Mouse (Mus musculus) MEL (cell line): ENCODE data around the gene Cadps. TPM values are rescaled to one million over a fixed set of nuclear protein-coding genes. Genes with fewer than 3 reads are reported as not detected.

Source experiments
- DNase-seq: peaks from one replicate; pipeline ENCODE4 v3.0.0; 2011; ENCODE audit warnings: low read depth, low spot score
- H3K27ac ChIP-seq: 2 replicates; pipeline ENCODE4 v1.5.1; 2012; ENCODE audit warnings: low read depth, mild to moderate bottlenecking, control low read depth, low read length, moderate library complexity; ENCODE audit not compliant: control insufficient read depth
- H3K27me3 ChIP-seq, 2 experiments: fragments of 150-350 bp in 1 of 2; sonication (generic) in 1 of 2; 2 replicates each; pipeline ENCODE4 v1.6.1; 2012; ENCODE audit warnings: low read length in 2 of 2, mild to moderate bottlenecking in 2 of 2, improper control_type of control experiment in 1 of 2, moderate library complexity in 1 of 2; ENCODE audit not compliant: insufficient read depth in 2 of 2, control insufficient read depth in 1 of 2
- H3K36me3 ChIP-seq, 2 experiments: 2 replicates each; pipeline ENCODE4 v1.6.1; 2012 to 2014; ENCODE audit warnings: low read length in 2 of 2, improper control_type of control experiment in 1 of 2, inconsistent platforms in 1 of 2, mild to moderate bottlenecking in 1 of 2; ENCODE audit not compliant: insufficient read depth in 2 of 2, control insufficient read depth in 1 of 2
- H3K4me1 ChIP-seq, 2 experiments: fragments of 150-350 bp in 1 of 2; sonication (generic) in 1 of 2; 2 replicates each; pipeline ENCODE4 v1.6.1; 2012; ENCODE audit warnings: low read length in 2 of 2, improper control_type of control experiment in 1 of 2, mild to moderate bottlenecking in 1 of 2; ENCODE audit not compliant: insufficient read depth in 2 of 2, control insufficient read depth in 1 of 2
- H3K4me3 ChIP-seq, 2 experiments: fragments of 150-350 bp in 1 of 2; sonication (generic) in 1 of 2; 2 replicates each; pipeline ENCODE4 v1.5.1; 2012; ENCODE audit warnings: low read depth in 2 of 2, low read length in 2 of 2, mild to moderate bottlenecking in 2 of 2, moderate library complexity in 2 of 2, control low read depth in 1 of 2, improper control_type of control experiment in 1 of 2; ENCODE audit not compliant: control insufficient read depth in 1 of 2, insufficient read depth in 1 of 2
- H3K79me2 ChIP-seq: 2 replicates; pipeline ENCODE4 v1.6.1; 2012; ENCODE audit warnings: mild to moderate bottlenecking, low read length, moderate library complexity; ENCODE audit not compliant: control insufficient read depth, poor library complexity, insufficient read depth
- H3K9ac ChIP-seq: 2 replicates; pipeline ENCODE4 v1.6.1; 2012; ENCODE audit warnings: low read depth, mild to moderate bottlenecking, control low read depth, low read length, moderate library complexity; ENCODE audit not compliant: control insufficient read depth, poor library complexity, severe bottlenecking
- H3K9me3 ChIP-seq: fragments of 150-350 bp; sonication (generic); replicated peaks from 2 replicates; pipeline ENCODE4 v1.6.1; 2012; ENCODE audit warnings: mild to moderate bottlenecking, low read length, improper control_type of control experiment, moderate library complexity; ENCODE audit not compliant: insufficient read depth
- CHD2 ChIP-seq: IDR thresholded peaks from 2 replicates; pipeline ENCODE4 v1.6.1; 2011; ENCODE audit warnings: low read length, improper control_type of control experiment
- ELF1 ChIP-seq: IDR thresholded peaks from 2 replicates; pipeline ENCODE4 v1.6.1; 2014; ENCODE audit warnings: low read depth, mild to moderate bottlenecking, inconsistent platforms, low read length, improper control_type of control experiment, moderate library complexity
- ETS1 ChIP-seq: IDR thresholded peaks from 2 replicates; pipeline ENCODE4 v1.6.1; 2012; ENCODE audit warnings: low read depth, mild to moderate bottlenecking, inconsistent platforms, low read length, improper control_type of control experiment, moderate library complexity
- GABPA ChIP-seq: IDR thresholded peaks from 2 replicates; pipeline ENCODE4 v1.6.1; 2012; ENCODE audit warnings: low read depth, mild to moderate bottlenecking, inconsistent platforms, low read length, improper control_type of control experiment, moderate library complexity
- GATA1 ChIP-seq: IDR thresholded peaks from 2 replicates; pipeline ENCODE4 v1.6.1; 2011; ENCODE audit warnings: low read depth, low read length, improper control_type of control experiment
- HCFC1 ChIP-seq: IDR thresholded peaks from 2 replicates; pipeline ENCODE4 v1.6.1; 2012; ENCODE audit warnings: low read depth, mild to moderate bottlenecking, inconsistent platforms, low read length, improper control_type of control experiment, moderate library complexity
- MAFK ChIP-seq: IDR thresholded peaks from 2 replicates; pipeline ENCODE4 v1.6.1; 2011; ENCODE audit warnings: low read depth, mild to moderate bottlenecking, low read length, improper control_type of control experiment, borderline replicate concordance
- MAZ ChIP-seq: IDR thresholded peaks from 2 replicates; pipeline ENCODE4 v1.6.1; 2012; ENCODE audit warnings: low read depth, mild to moderate bottlenecking, inconsistent platforms, low read length, improper control_type of control experiment
- MXI1 ChIP-seq: IDR thresholded peaks from 2 replicates; pipeline ENCODE4 v1.6.1; 2011; ENCODE audit warnings: mild to moderate bottlenecking, low read depth, low read length, improper control_type of control experiment
- MYB ChIP-seq: IDR thresholded peaks from 2 replicates; pipeline ENCODE4 v1.6.1; 2011; ENCODE audit warnings: mild to moderate bottlenecking, low read depth, low read length, improper control_type of control experiment
- MYC ChIP-seq: IDR thresholded peaks from 2 replicates; pipeline ENCODE4 v1.6.1; 2011; ENCODE audit warnings: low read depth, mild to moderate bottlenecking, low read length, improper control_type of control experiment, moderate library complexity
- NELFE ChIP-seq: IDR thresholded peaks from 2 replicates; pipeline ENCODE4 v1.6.1; 2011; ENCODE audit warnings: low read depth, low read length, improper control_type of control experiment
- NRF1 ChIP-seq: IDR thresholded peaks from 2 replicates; pipeline ENCODE4 v1.6.1; 2014; ENCODE audit warnings: low read depth, mild to moderate bottlenecking, inconsistent platforms, low read length, improper control_type of control experiment, moderate library complexity; ENCODE audit not compliant: poor library complexity, insufficient read depth, severe bottlenecking
- POLR2A ChIP-seq, 2 experiments: IDR thresholded peaks; 2 replicates each; pipeline ENCODE4 v1.6.1; 2011 to 2012; ENCODE audit warnings: low read length in 2 of 2, mild to moderate bottlenecking in 2 of 2, control low read depth in 1 of 2, improper control_type of control experiment in 1 of 2, low read depth in 1 of 2, moderate library complexity in 1 of 2; ENCODE audit not compliant: control insufficient read depth in 1 of 2, insufficient read depth in 1 of 2, poor library complexity in 1 of 2
- POLR2AphosphoS2 ChIP-seq: IDR thresholded peaks from 2 replicates; pipeline ENCODE4 v1.6.1; 2011; ENCODE audit warnings: low read length, improper control_type of control experiment
- POLR2AphosphoS5 ChIP-seq: IDR thresholded peaks from 2 replicates; pipeline ENCODE4 v1.6.1; 2012; ENCODE audit warnings: low read depth, borderline replicate concordance, mild to moderate bottlenecking, inconsistent platforms, low read length, moderate library complexity, mixed read lengths
- RAD21 ChIP-seq: IDR thresholded peaks from 2 replicates; pipeline ENCODE4 v1.6.1; 2011; ENCODE audit warnings: mild to moderate bottlenecking, low read depth, low read length, improper control_type of control experiment
- SIN3A ChIP-seq: IDR thresholded peaks from 2 replicates; pipeline ENCODE4 v1.6.1; 2012; ENCODE audit warnings: low read length, improper control_type of control experiment, inconsistent platforms
- SMC3 ChIP-seq: IDR thresholded peaks from 2 replicates; pipeline ENCODE4 v1.6.1; 2011; ENCODE audit warnings: low read depth, low read length, improper control_type of control experiment
- TCF12 ChIP-seq: IDR thresholded peaks from 2 replicates; pipeline ENCODE4 v1.6.1; 2014; ENCODE audit warnings: low read depth, mild to moderate bottlenecking, inconsistent platforms, low read length, improper control_type of control experiment, moderate library complexity
- UBTF ChIP-seq: IDR thresholded peaks from 2 replicates; pipeline ENCODE4 v1.6.1; 2012; ENCODE audit warnings: low read depth, mild to moderate bottlenecking, inconsistent platforms, low read length, improper control_type of control experiment, moderate library complexity, borderline replicate concordance; ENCODE audit not compliant: insufficient read depth
- USF1 ChIP-seq: IDR thresholded peaks from 2 replicates; pipeline ENCODE4 v1.6.1; 2014; ENCODE audit warnings: low read depth, mild to moderate bottlenecking, inconsistent platforms, low read length, improper control_type of control experiment, moderate library complexity
- USF2 ChIP-seq, 2 experiments: IDR thresholded peaks; 2 replicates each; pipeline ENCODE4 v1.6.1; 2011 to 2012; ENCODE audit warnings: improper control_type of control experiment in 2 of 2, low read length in 2 of 2, borderline replicate concordance in 1 of 2, inconsistent platforms in 1 of 2, low read depth in 1 of 2, mild to moderate bottlenecking in 1 of 2; ENCODE audit not compliant: insufficient read depth in 1 of 2
- ZC3H11A ChIP-seq: IDR thresholded peaks from 2 replicates; pipeline ENCODE4 v1.6.1; 2012; ENCODE audit warnings: low read depth, mild to moderate bottlenecking, inconsistent platforms, low read length, improper control_type of control experiment
- ZMIZ1 ChIP-seq: IDR thresholded peaks from 2 replicates; pipeline ENCODE4 v1.6.1; 2012; ENCODE audit warnings: low read depth, mild to moderate bottlenecking, inconsistent platforms, low read length, improper control_type of control experiment, moderate library complexity
- ZNF384 ChIP-seq: IDR thresholded peaks from 2 replicates; pipeline ENCODE4 v1.6.1; 2012; ENCODE audit warnings: low read depth, mild to moderate bottlenecking, inconsistent platforms, low read length, improper control_type of control experiment
- polyA plus RNA-seq, 2 experiments: library from polyadenylated mRNA; stranded (reverse) in 1 of 2; unstranded in 1 of 2; fragments of >175 nt in 1 of 2; fragments of >200 nt in 1 of 2; gene quantifications; 2 replicates each; pipeline versions ENCODE4 v1.2.1 to v1.2.4; 2012; ENCODE audit warnings: low replicate concordance in 2 of 2, low read depth in 1 of 2; ENCODE audit not compliant: insufficient read length in 2 of 2, insufficient read depth in 1 of 2, missing spikeins in 1 of 2
- total RNA-seq: library from RNA; depleted of rRNA; stranded (reverse); fragments of 300-350 nt; gene quantifications from 2 replicates; pipeline ENCODE4 v1.2.3, GENCODE M21; 2012

The Cadps gene
- total and polyA plus RNA-seq, 3 experiments: not detected

DNA sequence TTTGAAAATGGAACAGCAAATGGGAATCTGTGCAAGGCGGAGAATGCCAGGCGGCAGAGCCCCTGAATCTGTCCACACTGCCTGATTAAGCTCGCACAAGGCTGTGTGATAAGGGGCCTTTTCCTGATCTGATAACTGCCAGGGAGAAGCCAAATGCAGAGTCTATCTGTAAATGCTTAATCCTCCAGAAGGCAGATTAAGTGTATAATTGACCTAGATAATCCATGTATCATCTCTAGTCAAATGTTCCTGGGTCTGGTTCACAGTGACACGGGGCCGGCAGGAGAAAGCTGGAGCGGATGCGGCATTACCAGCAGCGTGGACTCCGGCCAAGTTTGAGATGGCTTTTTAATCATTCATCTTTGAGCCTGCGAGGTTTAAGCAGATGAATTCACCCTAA lies 416.3 kb downstream of the Cadps start:
- H3K27me3 ChIP-seq: no peaks in the 10 kb centered on the region
- no peak overlapping the region for H3K9ac ChIP-seq
- no peak for DNase-seq
- no peaks in the 10 kb centered on the region for H3K9me3 ChIP-seq
- no peaks in the 10 kb centered on the region for H3K4me1 ChIP-seq
- H3K4me3 ChIP-seq: no peak overlapping the region
- H3K36me3 ChIP-seq: no peaks in the 10 kb centered on the region
- no peaks in the 10 kb centered on the region for H3K79me2 ChIP-seq
- TF ChIP-seq POLR2AphosphoS2: no peak
- no peak for TF ChIP-seq ZNF384
- no peak for TF ChIP-seq HCFC1
- TF ChIP-seq ZC3H11A: no peak
- no peak for TF ChIP-seq ETS1
- no peak for TF ChIP-seq POLR2A (IDR thresholded peaks at IDR 0.05; ENCODE audit: control insufficient read depth in 1 of 2, insufficient read depth in 1 of 2, low read depth in 1 of 2, low read length in 2 of 2, poor library complexity in 1 of 2)
- no peak for TF ChIP-seq MAZ
- no peak for TF ChIP-seq UBTF
- TF ChIP-seq TCF12: no peak
- TF ChIP-seq NRF1: no peak
- no peak for TF ChIP-seq SMC3
- no peak overlapping the region for H3K27ac ChIP-seq

- no peaks in the 10 kb centered on the region for H3K9me3 ChIP-seq
- no peaks in the 10 kb centered on the region for H3K79me2 ChIP-seq
- H3K36me3 ChIP-seq: no peaks in the 10 kb centered on the region
- no peak for DNase-seq
- H3K27ac ChIP-seq: no peak overlapping the region
- TF ChIP-seq MYB (no peak), UBTF (no peak), TCF12 (no peak), MAZ (no peak), SIN3A (no peak), USF2 (IDR thresholded peaks at IDR 0.05; ENCODE audit: borderline replicate concordance in 1 of 2, insufficient read depth in 1 of 2, low read depth in 1 of 2, low read length in 2 of 2) (no peak)
- no peaks in the 10 kb centered on the region for H3K4me1 ChIP-seq
- no peak overlapping the region for H3K4me3 ChIP-seq
- H3K27me3 ChIP-seq: no peaks in the 10 kb centered on the region
- no peak overlapping the region for H3K9ac ChIP-seq
Observed at GRCm38 (mm10) chr14:12405201-12405600, 417.7 kb downstream of the Cadps start.

GRCm38 (mm10) chr14:12404724-12405123 lies 418.2 kb downstream of the Cadps start:
- H3K9me3 ChIP-seq: no peaks in the 10 kb centered on the region
- no peak overlapping the region for H3K4me3 ChIP-seq
- no peak for DNase-seq
- H3K27me3 ChIP-seq: no peaks in the 10 kb centered on the region
- no peak overlapping the region for H3K9ac ChIP-seq
- H3K79me2 ChIP-seq: no peaks in the 10 kb centered on the region
- H3K4me1 ChIP-seq: no peaks in the 10 kb centered on the region
- no peaks in the 10 kb centered on the region for H3K36me3 ChIP-seq
- no peak overlapping the region for H3K27ac ChIP-seq
- TF ChIP-seq GABPA (no peak), MAZ (no peak), MXI1 (no peak), POLR2AphosphoS5 (no peak), NELFE (no peak), ETS1 (no peak), ELF1 (no peak), MYC (no peak), ZC3H11A (no peak), CHD2 (no peak), USF2 (IDR thresholded peaks at IDR 0.05; ENCODE audit: borderline replicate concordance in 1 of 2, insufficient read depth in 1 of 2, low read depth in 1 of 2, low read length in 2 of 2) (no peak), USF1 (no peak), ZMIZ1 (no peak), MAFK (no peak), MYB (no peak), RAD21 (no peak), ZNF384 (no peak), GATA1 (no peak)
